Mouse (Mus musculus): ENCODE measurements around the gene Psmd4. TPM values are rescaled to one million over a fixed set of nuclear protein-coding genes. Genes with fewer than 3 reads are reported as not detected.
A peak's percentile ranks its signal among the peaks of the same experiment; 100 is the strongest.

Psmd4 gene
- polyA plus RNA-seq, 1 experiment from 2014 or later: 229 TPM

- H3K4me1 ChIP-seq: peaks cover 22% of the 10 kb centered on the region
- no peak overlapping the region for H3K4me3 ChIP-seq
- H3K4me2 ChIP-seq: no peak overlapping the region
- H3K9ac ChIP-seq: no peak overlapping the region
- WGBS (ENCODE audit: insufficient replicate concordance): 83% methylated on average over 4 of the region's 4 CpGs
- H3K27ac ChIP-seq: no peak overlapping the region
- no peaks in the 10 kb centered on the region for H3K9me3 ChIP-seq (replicated peaks)
- no peak for ATAC-seq
- H3K27me3 ChIP-seq (replicated peaks): no peaks in the 10 kb centered on the region
- peaks cover 95% of the 10 kb centered on the region for H3K36me3 ChIP-seq
Observed at GRCm38 (mm10) chr3:95002569-95002968, 39.8 kb downstream of the Psmd4 start.

GRCm38 (mm10) chr3:94996946-94997345, 45.5 kb downstream of the Psmd4 start:
- no peak overlapping the region for H3K4me2 ChIP-seq

DNA sequence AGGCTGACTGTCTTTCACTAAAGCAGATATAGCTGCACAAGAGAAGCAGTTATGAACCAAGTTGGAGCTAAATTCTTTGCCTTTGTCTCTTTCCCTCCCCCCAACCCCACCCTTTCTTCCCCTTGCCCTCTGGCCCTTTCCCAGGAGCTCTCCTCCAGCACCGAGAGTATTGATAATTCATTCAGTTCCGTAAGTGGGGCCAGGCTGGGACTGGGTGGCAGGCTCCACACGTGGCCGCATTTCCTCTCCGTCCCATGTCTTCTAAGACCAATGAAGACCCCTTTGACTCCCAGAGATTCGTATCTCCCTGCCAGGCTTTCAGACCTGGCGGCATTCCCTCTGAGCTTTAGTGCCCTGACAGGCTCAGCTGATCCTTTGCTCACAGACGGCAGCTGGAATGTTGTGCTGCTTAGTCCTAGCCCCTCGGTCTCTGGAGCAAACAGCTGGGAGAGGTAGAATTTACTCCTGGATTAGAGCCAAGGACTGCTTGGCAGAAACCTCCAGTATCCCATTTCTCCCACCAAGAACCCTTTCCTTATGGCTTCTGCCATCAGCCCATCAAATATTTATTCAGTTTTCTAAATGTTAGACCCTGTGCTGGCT, 53.2 kb downstream of the Psmd4 start:
- Histone ChIP-seq H3K9ac (no peak overlapping the region), H3K4me2 (no peak overlapping the region), H3K36me3 (peaks cover 64% of the 10 kb centered on the region), H3K27ac (no peak overlapping the region), H3K4me1 (peaks cover 33% of the 10 kb centered on the region), H3K4me3 (no peak overlapping the region), H3K9me3 (replicated peaks) (no peaks in the 10 kb centered on the region), H3K27me3 (replicated peaks) (no peaks in the 10 kb centered on the region)
- no peak for ATAC-seq
- 70% methylated on average over 9 of the region's 9 CpGs for WGBS (ENCODE audit: insufficient replicate concordance)

More at GRCm38 (mm10) chr3:94996946-94997345, 45.5 kb downstream of the Psmd4 start:
- no peaks in the 10 kb centered on the region for H3K9me3 ChIP-seq (replicated peaks)
- WGBS (ENCODE audit: insufficient replicate concordance): 24% methylated on average over 2 of the region's 2 CpGs
- H3K27me3 ChIP-seq (replicated peaks): no peaks in the 10 kb centered on the region
- H3K36me3 ChIP-seq: peaks cover 95% of the 10 kb centered on the region
- ATAC-seq: no peak; the same call in 1 of the 2 replicates
- no peak overlapping the region for H3K9ac ChIP-seq
- H3K27ac ChIP-seq: no peak overlapping the region
- H3K4me3 ChIP-seq: no peak overlapping the region
- H3K4me1 ChIP-seq: 0 out of 2 replicates have a peak, but pooled peaks cover 5% of the 10 kb centered on the region

DNA sequence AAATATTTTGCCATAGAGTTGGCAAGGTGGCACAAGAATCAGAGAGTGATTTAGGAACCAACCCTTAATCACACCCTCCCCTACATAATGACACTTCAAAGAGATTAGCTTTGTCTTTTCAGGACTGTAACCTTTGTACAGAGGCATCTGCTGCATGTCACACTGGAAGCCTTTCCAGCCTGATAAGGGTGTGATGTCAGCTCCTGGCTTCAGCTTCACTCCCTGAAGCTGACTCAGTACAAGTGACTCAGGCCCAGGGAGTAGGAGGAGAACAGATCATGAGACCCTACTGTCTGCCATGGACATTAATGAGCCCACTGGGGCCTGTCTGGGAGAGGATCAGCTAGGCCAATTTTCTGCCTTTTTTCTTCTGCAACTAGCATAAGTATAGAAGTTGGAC, 54.8 kb downstream of the Psmd4 start:
- peak; percentile 87 for ATAC-seq
- Histone ChIP-seq H3K36me3 (peaks cover 60% of the 10 kb centered on the region), H3K9me3 (replicated peaks) (no peaks in the 10 kb centered on the region), H3K27ac (no peak overlapping the region), H3K4me3 (no peak overlapping the region), H3K27me3 (replicated peaks) (no peaks in the 10 kb centered on the region), H3K9ac (no peak overlapping the region), H3K4me1 (peaks cover 33% of the 10 kb centered on the region), H3K4me2 (no peak overlapping the region)

GRCm38 (mm10) chr3:94985513-94985912, 56.9 kb downstream of the Psmd4 start:
- no peaks in the 10 kb centered on the region for H3K9me3 ChIP-seq (replicated peaks)
- no peak overlapping the region for H3K9ac ChIP-seq
- no peak for ATAC-seq
- 79% methylated on average over 2 of the region's 2 CpGs for WGBS (ENCODE audit: insufficient replicate concordance)
- peaks cover 64% of the 10 kb centered on the region for H3K36me3 ChIP-seq
- no peak overlapping the region for H3K4me3 ChIP-seq
- no peaks in the 10 kb centered on the region for H3K27me3 ChIP-seq (replicated peaks)
- H3K27ac ChIP-seq: no peak overlapping the region
- H3K4me1 ChIP-seq: peaks cover 33% of the 10 kb centered on the region
- no peak overlapping the region for H3K4me2 ChIP-seq

- Histone ChIP-seq H3K36me3 (peaks cover 60% of the 10 kb centered on the region), H3K4me1 (peaks cover 33% of the 10 kb centered on the region), H3K27me3 (replicated peaks) (no peaks in the 10 kb centered on the region), H3K4me2 (no peak overlapping the region), H3K27ac (no peak overlapping the region), H3K9ac (no peak overlapping the region), H3K9me3 (replicated peaks) (no peaks in the 10 kb centered on the region), H3K4me3 (no peak overlapping the region)
- WGBS (ENCODE audit: insufficient replicate concordance): 89% methylated on average over 11 of the region's 11 CpGs
- ATAC-seq: no peak
Observed at GRCm38 (mm10) chr3:94984312-94984711, 58.1 kb downstream of the Psmd4 start.

Small RNA genes within 50 kb of the gene (microRNA-seq; reads per million reads assigned to microRNA genes)
- gene Mir7013: 1.4 reads per million

Other genes with a start within 250 kb of the Psmd4 start
- gene Pogz, start 205.0 kb downstream of the Psmd4 start, polyA plus RNA-seq (2016; fragmentation: Nextera tagmentation; extraction: Ambion mirVana): 5.2 and 5.3 TPM in 2 replicates
- 207 and 214 TPM in 2 replicates for gene Psmb4, start 155.7 kb downstream of the Psmd4 start, polyA plus RNA-seq (2016; fragmentation: Nextera tagmentation; extraction: Ambion mirVana)
- 53.9 and 54.0 TPM in 2 replicates for gene Selenbp1, start 109.6 kb downstream of the Psmd4 start, polyA plus RNA-seq (2016; fragmentation: Nextera tagmentation; extraction: Ambion mirVana)
- gene Rfx5, start 88.5 kb downstream of the Psmd4 start, polyA plus RNA-seq (2016; fragmentation: Nextera tagmentation; extraction: Ambion mirVana): 2.6 and 3.6 TPM in 2 replicates
- 12.6 and 13.1 TPM in 2 replicates for gene Pi4kb, start 67.9 kb downstream of the Psmd4 start, polyA plus RNA-seq (2016; fragmentation: Nextera tagmentation; extraction: Ambion mirVana)
- 12.6 and 14.4 TPM in 2 replicates for gene Zfp687, start 27.2 kb downstream of the Psmd4 start, polyA plus RNA-seq (2016; fragmentation: Nextera tagmentation; extraction: Ambion mirVana)
- 11.3 and 11.5 TPM in 2 replicates for gene Pip5k1a, start 64.3 kb upstream of the Psmd4 start, polyA plus RNA-seq (2016; fragmentation: Nextera tagmentation; extraction: Ambion mirVana)
- 53.7 and 56.2 TPM in 2 replicates for gene Vps72, start 68.4 kb upstream of the Psmd4 start, polyA plus RNA-seq (2016; fragmentation: Nextera tagmentation; extraction: Ambion mirVana)
- 0.19 and 0.51 TPM in 2 replicates for gene Tmod4, start 81.9 kb upstream of the Psmd4 start, polyA plus RNA-seq (2016; fragmentation: Nextera tagmentation; extraction: Ambion mirVana)
- 38.2 and 39.7 TPM in 2 replicates for gene Scnm1, start 91.4 kb upstream of the Psmd4 start, polyA plus RNA-seq (2016; fragmentation: Nextera tagmentation; extraction: Ambion mirVana)
- 7.9 and 8.6 TPM in 2 replicates for gene Lysmd1, start 91.5 kb upstream of the Psmd4 start, polyA plus RNA-seq (2016; fragmentation: Nextera tagmentation; extraction: Ambion mirVana)
- 5.1 and 5.3 TPM in 2 replicates for gene Tnfaip8l2, start 99.7 kb upstream of the Psmd4 start, polyA plus RNA-seq (2016; fragmentation: Nextera tagmentation; extraction: Ambion mirVana)
- gene Sema6c, start 117.8 kb upstream of the Psmd4 start, polyA plus RNA-seq (2016; fragmentation: Nextera tagmentation; extraction: Ambion mirVana): 1.9 and 2.1 TPM in 2 replicates
- 11.0 and 11.4 TPM in 2 replicates for gene Gabpb2, start 175.3 kb upstream of the Psmd4 start, polyA plus RNA-seq (2016; fragmentation: Nextera tagmentation; extraction: Ambion mirVana)
- gene Cdc42se1, start 186.1 kb upstream of the Psmd4 start, polyA plus RNA-seq (2016; fragmentation: Nextera tagmentation; extraction: Ambion mirVana): 59.6 and 60.9 TPM in 2 replicates
- gene Mllt11, start 189.6 kb upstream of the Psmd4 start, polyA plus RNA-seq (2016; fragmentation: Nextera tagmentation; extraction: Ambion mirVana): 4.3 and 4.5 TPM in 2 replicates
- gene Gm128, start 199.0 kb upstream of the Psmd4 start, polyA plus RNA-seq (2016; fragmentation: Nextera tagmentation; extraction: Ambion mirVana): 0.33 and 0.38 TPM in 2 replicates
- not detected in 2 replicates for gene Bnipl, start 208.6 kb upstream of the Psmd4 start, polyA plus RNA-seq (2016; fragmentation: Nextera tagmentation; extraction: Ambion mirVana)
- gene Mindy1, start 238.7 kb upstream of the Psmd4 start, polyA plus RNA-seq (2016; fragmentation: Nextera tagmentation; extraction: Ambion mirVana): 18.8 and 22.5 TPM in 2 replicates
- 11.8 and 12.1 TPM in 2 replicates for gene Prune1, start 239.5 kb upstream of the Psmd4 start, polyA plus RNA-seq (2016; fragmentation: Nextera tagmentation; extraction: Ambion mirVana)